Mouse (Mus musculus): ENCODE data around the gene Dnah7a. TPM values are rescaled to one million over a fixed set of nuclear protein-coding genes. Genes with fewer than 3 reads are reported as not detected.
"Not testable (repeated sequence)": the region's sequence is repeated elsewhere in the genome, so short reads cannot be mapped to it uniquely, and the experiment has no call there.

Gene Dnah7a
- polyA plus RNA-seq, 1 experiment from 2014 or later: 8.5 TPM

DNA sequence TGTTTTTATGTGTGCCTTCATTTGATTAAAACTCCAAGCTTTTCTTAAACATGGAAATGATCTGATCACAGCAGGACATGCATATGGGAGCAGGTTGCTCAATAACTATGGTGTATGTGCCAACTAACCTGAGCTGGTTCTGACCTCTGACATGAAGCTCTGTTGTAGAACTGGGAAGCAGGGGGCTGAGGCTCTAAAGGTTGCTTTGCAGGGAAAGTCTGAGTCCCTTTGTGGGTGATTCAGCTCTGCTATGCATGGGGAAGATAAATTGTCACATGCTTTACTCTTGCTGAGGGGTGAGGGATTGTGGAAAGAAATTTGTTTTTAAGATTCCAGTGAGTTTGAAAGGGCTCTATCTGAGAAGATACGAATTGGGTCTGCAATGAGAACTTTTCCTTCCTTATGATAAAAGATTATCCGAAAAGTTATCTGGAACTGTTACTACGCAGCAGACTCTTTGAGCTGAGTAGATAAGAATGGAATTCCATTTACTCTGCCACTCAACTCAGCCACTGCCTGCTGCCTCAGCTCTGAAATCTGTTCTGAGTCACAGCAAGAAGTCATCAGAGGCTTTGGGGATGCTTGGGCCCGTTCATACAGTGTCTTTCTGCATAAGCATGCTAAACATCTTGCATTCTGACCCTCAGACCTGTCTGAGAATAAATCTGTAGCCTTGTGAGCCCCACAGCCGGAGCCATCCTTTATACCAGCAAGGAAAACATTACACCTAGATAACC lies 22.1 kb upstream of the Dnah7a start:
- H3K27me3 ChIP-seq (ENCODE audit: low read depth, poor library complexity, severe bottlenecking): no peaks in the 10 kb centered on the region
- H3K4me1 ChIP-seq: no peaks in the 10 kb centered on the region
- no peak for DNase-seq (ENCODE audit: low spot score)
- no peak overlapping the region for H3K27ac ChIP-seq (replicated peaks)
- WGBS: 77% methylated on average over 5 of the region's 5 CpGs
- H3K36me3 ChIP-seq: no peaks in the 10 kb centered on the region
- no peaks in the 10 kb centered on the region for H3K9me3 ChIP-seq (replicated peaks)
- H3K4me3 ChIP-seq: no peak overlapping the region

DNA sequence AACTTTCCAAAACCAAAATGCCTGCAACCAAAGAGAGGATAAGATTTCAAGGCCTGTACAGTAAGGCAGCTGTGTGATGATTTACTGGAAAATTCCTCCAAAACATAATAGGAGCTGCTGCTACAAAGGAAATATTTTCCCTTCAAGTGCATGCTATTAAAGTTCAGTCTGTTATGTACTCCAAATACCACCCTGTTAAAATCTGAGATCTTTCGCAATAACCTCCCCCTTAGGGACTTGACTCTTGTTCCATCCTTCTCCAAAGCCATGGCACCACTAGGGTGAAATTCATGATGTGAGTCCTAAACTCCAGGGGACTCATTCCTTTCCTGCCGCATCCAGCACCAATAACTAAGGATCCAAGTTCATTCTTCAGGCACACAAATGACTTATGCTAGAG lies 20.3 kb upstream of the Dnah7a start:
- H3K4me3 ChIP-seq: no peak overlapping the region
- no peaks in the 10 kb centered on the region for H3K36me3 ChIP-seq
- no peaks in the 10 kb centered on the region for H3K9me3 ChIP-seq (replicated peaks)
- no peak overlapping the region for H3K27ac ChIP-seq (replicated peaks)
- H3K27me3 ChIP-seq (ENCODE audit: low read depth, poor library complexity, severe bottlenecking): no peaks in the 10 kb centered on the region
- 96% methylated on average over 2 of the region's 2 CpGs for WGBS
- H3K4me1 ChIP-seq: no peaks in the 10 kb centered on the region
- DNase-seq (ENCODE audit: low spot score): no peak

DNA sequence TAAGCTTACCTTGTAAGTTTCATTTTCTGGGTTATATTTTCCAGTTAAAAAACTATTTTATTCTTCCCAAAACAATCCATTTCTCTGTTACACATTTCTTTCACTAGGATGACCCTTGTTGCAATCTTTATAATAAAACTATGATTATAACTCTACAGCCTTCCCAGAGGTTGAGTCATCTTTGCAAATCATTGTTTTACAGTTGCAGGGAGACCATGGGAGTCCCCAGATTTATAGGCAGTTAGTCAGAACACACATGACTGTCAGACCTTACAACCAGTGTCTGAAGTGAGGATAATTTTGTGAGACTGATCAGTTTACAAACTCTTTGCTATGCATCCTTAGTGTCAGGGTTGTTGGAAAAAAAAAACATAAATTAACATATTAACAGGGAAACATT lies 14.8 kb upstream of the Dnah7a start:
- H3K4me3 ChIP-seq: no peak overlapping the region
- no peak overlapping the region for H3K27ac ChIP-seq (replicated peaks)
- no peaks in the 10 kb centered on the region for H3K36me3 ChIP-seq
- no peak for DNase-seq (ENCODE audit: low spot score)
- no peaks in the 10 kb centered on the region for H3K4me1 ChIP-seq
- H3K9me3 ChIP-seq (replicated peaks): no peaks in the 10 kb centered on the region
- no peaks in the 10 kb centered on the region for H3K27me3 ChIP-seq (ENCODE audit: low read depth, poor library complexity, severe bottlenecking)

DNA sequence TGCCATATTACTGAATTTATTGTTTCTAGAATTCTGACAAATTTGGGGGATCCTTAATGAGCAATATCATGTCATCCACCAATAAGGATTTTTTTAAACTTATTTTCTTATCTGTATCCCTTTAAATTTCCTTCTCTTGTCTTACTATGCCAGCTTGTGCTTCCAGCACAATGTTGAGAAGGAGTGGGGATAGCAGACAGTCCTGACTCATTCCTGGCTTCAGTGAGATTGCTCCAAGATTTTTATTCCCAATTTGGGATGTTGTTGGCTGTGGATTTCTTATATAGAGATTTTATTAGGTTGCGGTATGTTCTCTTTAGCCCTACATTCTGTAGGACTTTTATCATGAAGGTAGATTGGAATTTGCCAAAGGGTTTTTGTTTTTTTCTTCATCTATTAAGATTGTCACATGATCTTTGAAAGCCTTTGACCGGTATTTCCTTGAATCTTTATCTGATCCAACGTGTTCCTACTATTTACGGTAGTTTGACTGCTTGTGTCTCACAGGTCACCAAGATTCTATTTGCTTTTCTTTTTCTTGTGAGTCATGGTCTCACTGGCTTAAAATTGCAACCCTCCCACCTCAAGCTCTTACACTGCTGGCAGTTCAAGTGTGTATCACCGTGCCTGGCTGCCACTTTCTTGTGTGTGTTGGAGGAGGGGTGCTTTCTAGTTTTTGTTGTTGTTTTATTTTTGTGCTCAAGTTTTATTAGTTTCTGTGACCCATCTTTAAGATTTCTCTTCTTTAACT lies 14.2 kb upstream of the Dnah7a start:
- Histone ChIP-seq H3K4me3 (no peak overlapping the region), H3K27me3 (ENCODE audit: low read depth, poor library complexity, severe bottlenecking) (no peaks in the 10 kb centered on the region), H3K36me3 (no peaks in the 10 kb centered on the region), H3K27ac (replicated peaks) (no peak overlapping the region), H3K9me3 (replicated peaks) (no peaks in the 10 kb centered on the region), H3K4me1 (no peaks in the 10 kb centered on the region)
- DNase-seq (ENCODE audit: low spot score): no peak
- WGBS: 86% methylated on average over 5 of the region's 5 CpGs

DNA sequence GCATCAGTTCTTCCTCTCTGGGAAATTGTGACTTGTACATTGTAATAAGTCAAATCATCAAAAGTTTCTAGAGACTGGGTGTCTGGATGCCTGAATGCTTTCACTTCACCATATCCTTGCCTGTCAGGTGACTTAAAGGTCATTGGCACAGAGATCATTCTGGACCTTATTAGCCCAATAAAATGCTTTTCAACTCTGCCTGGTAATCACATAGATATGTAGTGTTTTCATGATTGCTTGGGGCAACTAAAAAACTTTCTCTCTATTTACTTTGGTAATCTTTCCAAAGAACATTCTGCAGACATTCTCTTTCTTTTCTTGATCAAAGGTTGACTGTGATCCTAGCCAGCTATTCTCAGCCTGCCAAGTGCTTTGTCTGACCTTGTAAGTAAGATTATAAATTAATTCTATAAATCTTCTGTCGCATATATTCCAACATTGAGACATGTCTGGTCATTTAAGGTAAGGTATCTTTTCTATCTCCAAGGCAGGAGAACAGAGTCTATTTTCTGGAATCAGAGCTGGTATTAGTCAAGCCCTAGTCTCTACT lies 9.5 kb upstream of the Dnah7a start:
- no peak for DNase-seq (ENCODE audit: low spot score)
- Histone ChIP-seq H3K4me1 (peaks cover 4% of the 10 kb centered on the region; the same call in 1 of the 2 replicates), H3K27ac (replicated peaks) (no peak overlapping the region), H3K27me3 (ENCODE audit: low read depth, poor library complexity, severe bottlenecking) (no peaks in the 10 kb centered on the region), H3K36me3 (no peaks in the 10 kb centered on the region), H3K4me3 (no peak overlapping the region), H3K9me3 (replicated peaks) (no peaks in the 10 kb centered on the region)
- WGBS: 93% methylated on average over 1 of the region's 1 CpGs

DNA sequence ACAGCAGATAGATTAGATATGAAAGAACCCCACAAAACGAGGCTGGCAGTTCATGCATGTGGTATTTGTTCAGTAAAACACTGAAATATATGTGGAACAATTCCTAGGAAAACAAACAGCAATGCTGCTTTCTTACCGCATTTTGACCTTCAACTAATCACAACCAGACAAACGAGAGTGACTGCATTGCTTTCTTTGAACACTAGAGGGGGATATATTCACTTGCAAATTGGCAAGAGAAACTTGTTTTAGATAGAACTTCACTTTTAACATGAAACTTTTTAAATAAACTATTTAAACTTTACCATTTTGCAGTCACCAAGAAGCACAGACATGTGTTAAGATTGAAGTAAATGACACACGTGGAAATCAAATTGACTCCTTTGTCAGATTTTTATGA lies 8.9 kb upstream of the Dnah7a start:
- Histone ChIP-seq H3K36me3 (no peaks in the 10 kb centered on the region), H3K27ac (replicated peaks) (no peak overlapping the region), H3K4me1 (peaks cover 4% of the 10 kb centered on the region; the same call in 1 of the 2 replicates), H3K27me3 (ENCODE audit: low read depth, poor library complexity, severe bottlenecking) (no peaks in the 10 kb centered on the region), H3K9me3 (replicated peaks) (no peaks in the 10 kb centered on the region), H3K4me3 (no peak overlapping the region)
- DNase-seq (ENCODE audit: low spot score): no peak
- WGBS: 5% methylated on average over 4 of the region's 4 CpGs

DNA sequence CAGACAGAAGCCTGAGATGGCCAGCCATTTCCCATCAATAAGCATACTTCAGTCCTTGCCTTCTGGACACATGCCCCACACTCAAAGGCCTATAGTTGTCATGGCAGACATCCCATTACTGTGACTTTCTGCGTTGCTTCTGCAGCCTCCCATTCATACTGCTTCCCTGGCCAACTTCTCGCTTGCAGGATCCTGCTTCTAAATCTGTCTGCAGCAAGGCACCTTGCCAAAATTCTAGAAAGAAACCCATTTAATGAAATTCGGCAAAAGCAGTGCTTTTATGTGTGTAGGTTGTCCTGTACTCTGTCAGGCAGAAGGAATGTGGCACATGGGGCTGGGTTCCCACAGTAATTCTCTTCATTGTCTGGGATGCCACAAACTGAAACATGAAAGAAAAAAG lies 6.8 kb upstream of the Dnah7a start:
- DNase-seq (ENCODE audit: low spot score); H3K27me3 ChIP-seq (ENCODE audit: low read depth, poor library complexity, severe bottlenecking); H3K36me3 ChIP-seq; H3K4me1 ChIP-seq; H3K4me3 ChIP-seq; H3K9me3 ChIP-seq (replicated peaks); H3K27ac ChIP-seq (replicated peaks): not testable (repeated sequence)
- 69% methylated on average over 3 of the region's 3 CpGs for WGBS

DNA sequence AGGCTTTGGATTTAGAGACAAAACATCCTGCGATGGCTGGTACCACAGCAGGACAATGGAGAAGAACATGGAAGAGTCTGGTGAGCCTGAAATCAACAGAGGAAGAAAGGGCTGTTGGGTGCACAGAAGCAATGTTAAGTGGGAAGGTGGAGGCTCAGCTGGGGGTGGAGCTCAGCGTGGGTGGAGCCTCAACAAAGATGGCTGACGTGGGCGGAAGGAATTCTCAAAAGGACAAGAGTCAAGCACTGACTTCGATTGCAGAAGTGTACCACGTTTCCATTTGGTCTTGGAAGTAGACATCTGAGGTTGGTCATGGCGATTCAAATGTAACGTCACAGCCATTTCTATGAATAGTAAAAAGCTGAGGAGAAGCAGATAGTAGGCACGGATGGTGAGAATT lies 4.5 kb upstream of the Dnah7a start:
- H3K9me3 ChIP-seq (replicated peaks): no peaks in the 10 kb centered on the region
- no peaks in the 10 kb centered on the region for H3K27me3 ChIP-seq (ENCODE audit: low read depth, poor library complexity, severe bottlenecking)
- H3K27ac ChIP-seq (replicated peaks): no peak overlapping the region
- no peaks in the 10 kb centered on the region for H3K36me3 ChIP-seq
- no peak for DNase-seq (ENCODE audit: low spot score)
- 89% methylated on average over 9 of the region's 9 CpGs for WGBS
- H3K4me3 ChIP-seq: no peak overlapping the region
- H3K4me1 ChIP-seq: peaks cover 12% of the 10 kb centered on the region

DNA sequence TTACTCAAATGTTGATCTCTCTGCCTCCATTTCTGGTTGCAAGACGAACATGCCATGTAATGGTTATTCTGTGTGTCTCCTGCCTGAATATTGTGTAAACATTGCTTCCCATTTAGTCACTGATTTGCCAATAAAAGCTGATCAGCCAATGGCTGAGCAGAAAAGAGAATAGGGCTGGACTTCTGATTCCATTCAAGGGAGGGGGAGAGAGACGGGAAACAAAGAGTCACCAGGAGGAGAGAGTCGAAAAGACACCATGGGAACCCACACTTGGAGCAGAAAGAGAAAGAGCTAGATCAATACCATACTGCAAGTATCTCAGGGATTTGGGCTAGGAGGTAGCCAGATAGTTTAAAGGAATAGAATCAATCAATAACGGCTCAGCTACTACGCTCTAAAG lies 3.0 kb upstream of the Dnah7a start:
- DNase-seq (ENCODE audit: low spot score); H3K9me3 ChIP-seq (replicated peaks); H3K27me3 ChIP-seq (ENCODE audit: low read depth, poor library complexity, severe bottlenecking); H3K36me3 ChIP-seq; H3K4me3 ChIP-seq; H3K27ac ChIP-seq (replicated peaks): not testable (repeated sequence)
- H3K4me1 ChIP-seq: peaks cover 12% of the 10 kb centered on the region
- 76% methylated on average over 5 of the region's 5 CpGs for WGBS

DNA sequence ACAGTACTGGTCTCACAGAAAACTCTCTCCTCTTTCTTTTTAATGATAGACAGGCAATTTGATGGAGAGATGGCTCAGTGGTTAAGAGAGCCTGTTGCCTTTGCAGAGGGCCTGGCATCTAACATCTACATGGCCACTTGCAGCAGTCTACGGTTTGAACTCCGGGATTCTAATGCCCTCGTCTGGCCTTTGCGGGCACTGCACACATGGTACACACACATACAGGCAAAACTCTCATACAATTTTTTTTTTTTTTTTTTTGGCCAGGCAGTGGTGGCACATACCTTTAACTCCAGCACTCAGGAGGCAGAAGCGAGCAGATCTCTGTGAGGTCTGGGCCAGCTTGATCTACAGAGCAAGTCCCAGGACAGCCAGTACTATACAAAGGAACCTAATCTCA lies 2.4 kb downstream of the Dnah7a start:
- Histone ChIP-seq H3K4me3 (no peak overlapping the region), H3K36me3 (no peaks in the 10 kb centered on the region), H3K9me3 (replicated peaks) (no peaks in the 10 kb centered on the region), H3K27me3 (ENCODE audit: low read depth, poor library complexity, severe bottlenecking) (no peaks in the 10 kb centered on the region), H3K4me1 (peaks cover 8% of the 10 kb centered on the region), H3K27ac (replicated peaks) (no peak overlapping the region)
- no peak for DNase-seq (ENCODE audit: low spot score)
- 94% methylated on average over 5 of the region's 5 CpGs for WGBS

DNA sequence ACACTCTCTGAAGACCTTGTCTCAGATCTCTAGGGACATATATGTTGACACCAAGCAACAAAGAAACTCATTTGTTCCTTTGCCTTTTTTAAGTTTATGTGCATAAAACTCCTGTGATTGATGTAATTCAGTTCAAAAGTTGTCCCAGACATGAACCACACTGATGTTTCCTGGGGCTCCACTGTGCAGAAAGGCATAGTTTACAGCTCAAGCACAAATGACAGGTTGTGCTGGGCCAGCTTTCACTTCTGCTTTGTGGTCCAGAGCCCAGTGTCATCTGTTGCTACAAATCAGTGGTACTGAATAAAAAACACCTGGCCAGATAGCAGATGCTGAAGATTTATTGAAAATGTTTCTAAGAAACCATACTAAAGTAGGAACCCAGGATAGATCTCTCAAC lies 42.3 kb downstream of the Dnah7a start:
- DNase-seq (ENCODE audit: low spot score); H3K27me3 ChIP-seq (ENCODE audit: low read depth, poor library complexity, severe bottlenecking); H3K36me3 ChIP-seq; H3K4me3 ChIP-seq; H3K27ac ChIP-seq (replicated peaks); H3K4me1 ChIP-seq; H3K9me3 ChIP-seq (replicated peaks): not testable (repeated sequence)

DNA sequence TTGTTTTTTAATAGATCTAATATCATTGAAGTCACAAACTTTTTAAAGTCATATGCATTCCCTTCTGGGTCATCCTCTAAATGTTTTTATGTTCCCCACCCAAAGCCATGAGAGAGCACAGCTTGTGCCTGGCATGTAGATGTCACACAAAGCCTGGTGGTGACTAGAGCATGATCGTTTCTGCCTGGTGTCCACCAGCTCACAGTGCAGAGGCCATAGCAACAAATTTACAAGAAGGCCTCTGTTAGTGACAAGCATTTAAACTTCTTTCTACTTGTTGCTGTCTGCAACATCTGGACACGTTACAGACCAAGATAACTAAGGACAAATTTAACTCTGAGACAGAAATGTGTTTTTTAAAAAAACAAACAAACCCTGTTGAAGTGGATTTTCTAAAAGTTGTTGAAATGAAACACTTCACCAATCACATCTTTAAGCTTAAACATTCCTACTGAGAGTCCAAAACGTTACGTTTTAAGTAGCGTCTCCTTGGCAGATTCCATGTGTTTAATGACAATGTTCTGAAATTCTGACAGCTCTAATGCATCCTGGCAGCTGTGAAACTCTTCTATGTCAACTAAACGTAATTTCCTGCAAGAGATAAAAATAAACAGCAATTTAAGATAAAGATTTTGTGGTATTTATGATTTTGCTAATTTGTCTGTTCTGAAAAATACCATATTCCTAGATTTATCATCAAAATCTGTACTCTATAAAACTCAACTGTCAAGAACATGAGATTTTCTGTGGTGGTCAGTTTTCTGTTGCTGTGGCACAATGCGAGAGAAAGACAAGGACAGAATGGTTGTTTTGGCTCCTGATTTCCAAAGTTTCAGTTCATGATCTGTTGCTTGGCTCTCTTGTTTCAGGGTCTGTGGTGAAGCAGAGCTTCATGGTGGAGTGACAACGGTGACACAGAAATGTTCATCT lies 66.5 kb downstream of the Dnah7a start:
- Histone ChIP-seq H3K4me1 (no peaks in the 10 kb centered on the region), H3K4me3 (no peak overlapping the region), H3K27ac (replicated peaks) (no peak overlapping the region), H3K9me3 (replicated peaks) (no peaks in the 10 kb centered on the region), H3K27me3 (ENCODE audit: low read depth, poor library complexity, severe bottlenecking) (no peaks in the 10 kb centered on the region), H3K36me3 (no peaks in the 10 kb centered on the region)
- DNase-seq (ENCODE audit: low spot score): no peak
- 78% methylated on average over 8 of the region's 8 CpGs for WGBS
